Mouse (Mus musculus): Measurements from ENCODE around the gene Galk2. TPM values are rescaled to one million over a fixed set of nuclear protein-coding genes. Genes with fewer than 3 reads are reported as not detected.

The Galk2 gene
- polyA plus RNA-seq, 1 experiment from 2014 or later, result 43.6 TPM

GRCm38 (mm10) chr2:125925081-125925480 is 66.2 kb downstream of the Galk2 start:
- H3K9ac ChIP-seq, result no peak overlapping the region
- 62% methylated on average over 3 of the region's 3 CpGs for WGBS
- peaks cover 3% of the 10 kb centered on the region; the same call in 1 of the 2 replicates for H3K36me3 ChIP-seq

DNA sequence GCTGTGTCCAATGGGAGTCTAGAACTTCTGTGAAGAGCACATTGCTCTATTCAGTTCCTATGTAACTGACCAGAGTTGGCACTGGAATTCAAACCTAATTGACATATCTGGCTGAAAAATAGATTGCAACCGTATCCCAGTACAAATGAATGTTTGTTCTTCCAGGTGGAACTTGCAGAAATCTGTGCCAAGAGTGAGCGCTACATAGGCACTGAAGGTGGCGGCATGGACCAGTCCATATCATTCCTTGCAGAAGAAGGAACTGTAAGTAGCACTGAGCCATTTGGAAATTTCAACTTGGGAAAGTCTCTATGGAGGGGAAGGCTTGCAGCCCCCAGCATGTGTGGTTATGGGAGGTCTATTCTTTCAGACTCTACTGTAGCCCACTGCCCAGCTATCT is 70.5 kb downstream of the Galk2 start:
- Histone ChIP-seq H3K9me3 (no peaks in the 10 kb centered on the region), H3K4me1 (peaks cover 3% of the 10 kb centered on the region; the same call in 1 of the 2 replicates), H3K9ac (no peak overlapping the region), H3K4me3 (no peak overlapping the region), H3K27ac (no peak overlapping the region), H3K27me3 (no peaks in the 10 kb centered on the region), H3K4me2 (no peak overlapping the region), H3K36me3 (peaks cover 12% of the 10 kb centered on the region)
- WGBS, result 86% methylated on average over 3 of the region's 3 CpGs
- no peak for ATAC-seq (ENCODE audit: insufficient number of reproducible peaks, low FRiP score, low TSS enrichment, low read depth)

More at GRCm38 (mm10) chr2:125925081-125925480, 66.2 kb downstream of the Galk2 start:
- H3K27me3 ChIP-seq, result no peaks in the 10 kb centered on the region
- H3K4me3 ChIP-seq, result no peak overlapping the region
- H3K4me1 ChIP-seq, result peaks cover 9% of the 10 kb centered on the region
- no peak overlapping the region for H3K4me2 ChIP-seq
- no peaks in the 10 kb centered on the region for H3K9me3 ChIP-seq
- H3K27ac ChIP-seq, result no peak overlapping the region
- no peak for ATAC-seq (ENCODE audit: insufficient number of reproducible peaks, low FRiP score, low TSS enrichment, low read depth)

DNA sequence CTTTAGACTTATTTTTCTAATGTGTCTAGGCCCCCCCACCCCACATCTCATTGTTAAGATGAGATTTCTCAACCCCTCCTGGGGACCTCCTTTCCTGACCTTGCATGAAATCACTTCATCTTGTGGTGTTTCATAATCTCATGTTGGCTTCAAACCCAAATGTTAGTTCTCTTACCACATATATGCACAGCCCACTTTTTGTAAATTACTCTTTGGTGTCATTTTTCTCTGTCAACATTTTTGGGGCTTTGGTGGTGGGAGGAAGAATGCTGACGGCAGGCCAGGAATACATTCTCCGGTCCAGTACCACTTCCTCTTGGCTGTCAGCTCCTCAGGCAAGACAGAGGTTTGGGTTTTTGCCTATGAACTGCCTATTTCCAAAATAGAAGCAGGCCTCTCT is 71.0 kb downstream of the Galk2 start:
- Histone ChIP-seq H3K9ac (no peak overlapping the region), H3K27me3 (no peaks in the 10 kb centered on the region), H3K27ac (no peak overlapping the region), H3K9me3 (no peaks in the 10 kb centered on the region), H3K4me2 (no peak overlapping the region), H3K4me1 (peaks cover 3% of the 10 kb centered on the region; the same call in 1 of the 2 replicates), H3K4me3 (no peak overlapping the region), H3K36me3 (peaks cover 12% of the 10 kb centered on the region)
- 39% methylated on average over 2 of the region's 2 CpGs for WGBS
- no peak for ATAC-seq (ENCODE audit: insufficient number of reproducible peaks, low FRiP score, low TSS enrichment, low read depth)

- H3K9ac ChIP-seq, result no peak overlapping the region
- no peak overlapping the region for H3K4me3 ChIP-seq
- H3K36me3 ChIP-seq, result peaks cover 12% of the 10 kb centered on the region
- H3K4me1 ChIP-seq, result peaks cover 3% of the 10 kb centered on the region; the same call in 1 of the 2 replicates
- 82% methylated on average over 5 of the region's 5 CpGs for WGBS
- ATAC-seq (ENCODE audit: insufficient number of reproducible peaks, low FRiP score, low TSS enrichment, low read depth), result no peak
- no peaks in the 10 kb centered on the region for H3K9me3 ChIP-seq
- no peak overlapping the region for H3K27ac ChIP-seq
- no peaks in the 10 kb centered on the region for H3K27me3 ChIP-seq
- no peak overlapping the region for H3K4me2 ChIP-seq
Observed at GRCm38 (mm10) chr2:125931193-125931592, 72.3 kb downstream of the Galk2 start.

GRCm38 (mm10) chr2:125932734-125933133 is 73.8 kb downstream of the Galk2 start:
- H3K9ac ChIP-seq, result no peak overlapping the region
- H3K4me2 ChIP-seq, result no peak overlapping the region
- no peak overlapping the region for H3K4me3 ChIP-seq
- peaks cover 12% of the 10 kb centered on the region for H3K36me3 ChIP-seq
- no peak overlapping the region for H3K27ac ChIP-seq
- H3K4me1 ChIP-seq, result peaks cover 3% of the 10 kb centered on the region; the same call in 1 of the 2 replicates
- H3K9me3 ChIP-seq, result no peaks in the 10 kb centered on the region
- no peaks in the 10 kb centered on the region for H3K27me3 ChIP-seq
- no peak; the same call in 1 of the 2 replicates for ATAC-seq (ENCODE audit: insufficient number of reproducible peaks, low FRiP score, low TSS enrichment, low read depth)

- H3K4me2 ChIP-seq, result no peak overlapping the region
- H3K27me3 ChIP-seq, result no peaks in the 10 kb centered on the region
- ATAC-seq (ENCODE audit: insufficient number of reproducible peaks, low FRiP score, low TSS enrichment, low read depth), result no peak
- peaks cover 12% of the 10 kb centered on the region for H3K36me3 ChIP-seq
- peaks cover 3% of the 10 kb centered on the region; the same call in 1 of the 2 replicates for H3K4me1 ChIP-seq
- H3K9me3 ChIP-seq, result no peaks in the 10 kb centered on the region
- H3K4me3 ChIP-seq, result no peak overlapping the region
- H3K9ac ChIP-seq, result no peak overlapping the region
- no peak overlapping the region for H3K27ac ChIP-seq
- WGBS, result 65% methylated on average over 3 of the region's 3 CpGs
Observed at GRCm38 (mm10) chr2:125933977-125934376, 75.1 kb downstream of the Galk2 start.

DNA sequence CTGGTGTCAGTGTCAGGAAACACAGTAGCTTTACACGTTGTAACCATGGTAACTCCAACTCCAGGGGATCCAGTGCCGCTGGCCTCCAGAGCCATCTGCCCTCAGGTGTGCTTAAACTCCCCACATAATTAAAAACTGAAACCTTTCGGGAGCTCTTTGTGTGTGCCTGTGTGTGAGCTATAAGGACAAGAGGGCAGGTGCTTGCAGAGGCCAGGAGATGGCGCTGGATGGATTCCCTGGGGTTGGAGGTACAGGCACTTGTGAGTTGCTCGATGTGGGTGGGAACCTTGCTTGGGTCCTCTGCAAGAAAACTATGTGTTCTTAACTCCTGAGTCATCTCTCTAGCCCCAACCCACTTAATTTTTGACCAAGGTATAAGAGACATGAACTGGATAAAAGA is 77.5 kb downstream of the Galk2 start:
- Histone ChIP-seq H3K4me2 (no peak overlapping the region), H3K27ac (no peak overlapping the region), H3K4me3 (no peak overlapping the region), H3K27me3 (no peaks in the 10 kb centered on the region), H3K9ac (no peak overlapping the region), H3K36me3 (peaks cover 8% of the 10 kb centered on the region), H3K9me3 (no peaks in the 10 kb centered on the region), H3K4me1 (no peaks in the 10 kb centered on the region)
- ATAC-seq (ENCODE audit: insufficient number of reproducible peaks, low FRiP score, low TSS enrichment, low read depth), result no peak
- WGBS, result 37% methylated on average over 5 of the region's 5 CpGs

DNA sequence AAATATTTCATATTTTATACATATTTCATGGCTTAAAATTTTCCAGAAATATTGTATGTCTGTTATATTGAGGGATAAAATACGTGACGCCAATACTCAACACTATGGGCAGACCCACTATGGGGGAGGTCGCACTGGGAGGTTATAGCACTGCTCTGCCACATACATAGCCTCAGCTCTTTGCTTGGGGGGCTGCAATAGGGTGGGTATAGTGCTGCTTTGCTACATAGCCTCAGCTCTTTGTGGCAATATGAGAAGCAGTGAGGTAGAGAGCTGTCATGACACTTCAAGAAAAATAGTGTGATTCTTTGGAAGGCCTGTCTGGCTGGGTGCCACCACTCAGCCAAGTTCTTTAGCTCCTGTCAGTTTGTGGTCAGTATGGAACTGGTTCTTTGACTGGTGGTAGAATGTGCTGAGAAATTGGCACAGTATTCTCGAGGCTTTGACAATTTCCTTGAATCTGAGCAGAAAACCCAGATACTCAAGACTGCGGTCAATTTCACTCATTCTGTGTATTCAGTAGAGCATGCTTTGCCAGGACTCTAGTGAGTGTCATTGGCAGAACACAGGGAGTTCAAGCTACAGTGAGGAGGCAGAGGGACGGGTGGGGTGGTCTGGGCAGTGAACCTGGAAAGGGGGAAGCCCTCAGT is 80.2 kb downstream of the Galk2 start:
- no peaks in the 10 kb centered on the region for H3K27me3 ChIP-seq
- ATAC-seq (ENCODE audit: insufficient number of reproducible peaks, low FRiP score, low TSS enrichment, low read depth), result no peak
- H3K27ac ChIP-seq, result no peak overlapping the region
- H3K4me1 ChIP-seq, result no peaks in the 10 kb centered on the region
- WGBS, result 77% methylated on average over 6 of the region's 6 CpGs
- H3K4me2 ChIP-seq, result no peak overlapping the region
- H3K36me3 ChIP-seq, result peaks cover 3% of the 10 kb centered on the region; the same call in 1 of the 2 replicates
- no peak overlapping the region for H3K4me3 ChIP-seq
- H3K9ac ChIP-seq, result no peak overlapping the region
- H3K9me3 ChIP-seq, result no peaks in the 10 kb centered on the region

DNA sequence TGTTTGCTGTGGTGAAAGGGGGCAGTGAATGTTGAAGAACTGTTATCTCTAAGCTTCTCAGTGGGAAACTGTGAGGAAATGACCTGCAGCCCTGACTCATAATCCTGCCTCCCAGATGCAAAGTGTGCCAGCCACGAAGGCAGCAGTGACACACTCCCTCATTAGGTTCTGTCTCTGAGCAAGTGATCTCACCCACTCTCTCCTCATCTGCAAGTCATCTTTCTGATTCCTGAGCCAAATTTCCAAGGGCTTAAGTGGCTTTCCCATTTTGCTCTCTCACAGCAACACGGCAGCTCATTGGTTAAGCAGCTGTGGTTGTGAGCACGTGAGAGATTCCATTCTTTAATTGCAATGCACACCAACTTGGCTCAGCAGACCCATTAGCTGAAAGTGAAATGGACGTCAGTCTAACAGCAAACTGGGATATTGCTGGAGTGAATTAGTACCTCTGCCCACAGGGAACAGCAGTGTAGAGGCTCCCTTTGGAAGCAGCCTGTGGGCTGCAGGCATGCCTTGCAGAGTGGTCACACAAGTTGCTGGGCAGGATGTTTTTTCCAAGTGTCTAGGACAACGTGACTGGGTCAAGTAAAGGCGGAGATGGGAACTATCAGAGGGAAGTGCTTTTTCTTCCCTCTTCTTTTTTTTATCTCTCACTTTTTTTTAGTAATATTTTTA is 82.3 kb downstream of the Galk2 start:
- Histone ChIP-seq H3K9ac (no peak overlapping the region), H3K27me3 (no peaks in the 10 kb centered on the region), H3K4me1 (no peaks in the 10 kb centered on the region), H3K4me2 (no peak overlapping the region), H3K4me3 (no peak overlapping the region), H3K9me3 (no peaks in the 10 kb centered on the region), H3K36me3 (peaks cover 3% of the 10 kb centered on the region; the same call in 1 of the 2 replicates), H3K27ac (no peak overlapping the region)
- 52% methylated on average over 6 of the region's 6 CpGs for WGBS
- ATAC-seq (ENCODE audit: insufficient number of reproducible peaks, low FRiP score, low TSS enrichment, low read depth), result no peak

DNA sequence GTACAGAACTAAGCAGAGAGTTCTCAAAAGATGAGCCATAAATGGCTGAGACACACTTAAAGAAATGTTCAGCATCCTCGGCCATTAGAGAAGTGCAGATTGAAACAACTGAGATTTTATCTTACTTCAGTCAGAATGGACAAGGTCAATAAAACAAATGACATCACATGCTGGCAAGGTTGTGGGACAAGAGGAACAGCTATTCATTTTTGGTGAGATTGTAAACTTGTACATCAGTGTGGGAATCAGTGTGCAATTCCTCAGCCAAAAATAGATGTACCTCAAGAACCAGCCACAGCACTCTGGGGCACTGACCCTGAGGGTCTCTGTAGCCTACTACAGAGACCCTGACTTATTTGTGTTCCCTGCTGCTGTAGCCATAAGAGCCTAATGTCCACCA is 84.4 kb downstream of the Galk2 start:
- no peak overlapping the region for H3K4me2 ChIP-seq
- no peaks in the 10 kb centered on the region for H3K9me3 ChIP-seq
- no peaks in the 10 kb centered on the region for H3K27me3 ChIP-seq
- no peak overlapping the region for H3K4me3 ChIP-seq
- H3K27ac ChIP-seq, result no peak overlapping the region
- ATAC-seq (ENCODE audit: insufficient number of reproducible peaks, low FRiP score, low TSS enrichment, low read depth), result no peak
- WGBS, result 67% methylated on average over 1 of the region's 1 CpGs
- peaks cover 4% of the 10 kb centered on the region; the same call in 1 of the 2 replicates for H3K36me3 ChIP-seq
- H3K9ac ChIP-seq, result no peak overlapping the region
- no peaks in the 10 kb centered on the region for H3K4me1 ChIP-seq

- Histone ChIP-seq H3K27ac (no peak overlapping the region), H3K4me3 (no peak overlapping the region)
- 86% methylated on average over 2 of the region's 2 CpGs for WGBS
Observed at GRCm38 (mm10) chr2:125948195-125948594, 89.3 kb downstream of the Galk2 start.

GRCm38 (mm10) chr2:125968811-125969210 is 109.9 kb downstream of the Galk2 start:
- Histone ChIP-seq H3K27ac (no peak overlapping the region), H3K4me3 (no peak overlapping the region), H3K4me1 (peaks cover 5% of the 10 kb centered on the region; the same call in 1 of the 2 replicates), H3K36me3 (no peaks in the 10 kb centered on the region), H3K4me2 (no peak overlapping the region), H3K9ac (no peak overlapping the region), H3K9me3 (no peaks in the 10 kb centered on the region), H3K27me3 (no peaks in the 10 kb centered on the region)
- no peak for ATAC-seq (ENCODE audit: insufficient number of reproducible peaks, low FRiP score, low TSS enrichment, low read depth)
- WGBS, result 76% methylated on average over 1 of the region's 1 CpGs

More at GRCm38 (mm10) chr2:125948195-125948594, 89.3 kb downstream of the Galk2 start:
- H3K9me3 ChIP-seq, result no peaks in the 10 kb centered on the region
- H3K4me2 ChIP-seq, result no peak overlapping the region
- no peak for ATAC-seq (ENCODE audit: insufficient number of reproducible peaks, low FRiP score, low TSS enrichment, low read depth)
- H3K27me3 ChIP-seq, result no peaks in the 10 kb centered on the region
- no peaks in the 10 kb centered on the region for H3K4me1 ChIP-seq
- peaks cover 13% of the 10 kb centered on the region; the same call in 1 of the 2 replicates for H3K36me3 ChIP-seq
- H3K9ac ChIP-seq, result no peak overlapping the region
